Mouse (Mus musculus) granulocyte monocyte progenitor cell, adult 5-6 weeks (primary cell): ENCODE measurements around the gene Oas1a. TPM values are rescaled to one million over a fixed set of nuclear protein-coding genes. Genes with fewer than 3 reads are reported as not detected.
"Not testable (repeated sequence)": the region's sequence is repeated elsewhere in the genome, so short reads cannot be mapped to it uniquely, and the experiment has no call there.

Source experiments
- ATAC-seq: replicated peaks from 2 replicates; pipeline ENCODE4 v1.8.0; 2016; ENCODE audit warnings: mild to moderate bottlenecking, moderate TSS enrichment, inconsistent platforms; ENCODE audit not compliant: poor library complexity, severe bottlenecking
- total RNA-seq, 2 experiments: library from RNA; stranded (forward) in 1 of 2; stranded (reverse) in 1 of 2; fragments of 200-712, 200-1000 nt in 1 of 2; fragments of >200 nt in 1 of 2; fragmentation: Nextera tagmentation in 1 of 2; gene quantifications; 2 replicates each; pipeline ENCODE4 v1.2.3; 2014 to 2017

Oas1a gene
- total RNA-seq, 2 experiments from 2014 or later: 10.4 to 14.6 TPM

DNA sequence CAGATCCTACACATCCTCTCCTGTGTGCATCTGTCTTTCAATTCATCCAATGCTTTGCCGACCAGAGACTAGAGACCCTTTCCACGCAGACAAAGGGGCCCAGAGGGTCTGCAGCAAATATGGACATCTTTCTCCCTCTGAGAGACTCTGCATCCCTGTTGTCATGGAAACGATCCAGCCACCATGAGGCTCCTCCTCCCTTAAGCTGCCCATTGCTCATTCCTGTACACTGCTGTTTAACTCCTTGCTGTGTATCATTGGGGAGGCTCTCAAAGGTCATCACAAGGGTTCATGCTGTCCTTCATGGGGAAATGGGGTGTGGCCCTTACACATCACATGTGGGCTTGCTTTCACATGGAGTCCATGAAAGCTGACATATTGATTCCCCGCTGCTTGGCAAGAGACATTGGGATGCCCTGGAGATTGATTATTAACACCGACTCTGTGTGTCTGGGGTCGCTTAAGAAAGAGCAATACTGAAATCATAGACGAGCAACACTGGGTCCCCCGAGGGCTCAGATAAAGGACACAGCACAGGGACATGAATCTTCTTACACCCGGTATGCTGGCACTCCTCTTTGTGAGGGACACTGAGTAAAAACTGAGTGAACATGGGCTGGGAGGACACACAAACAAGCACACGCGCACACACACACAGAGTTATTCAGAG lies 12.0 kb downstream of the Oas1a start:
- no peak for ATAC-seq

DNA sequence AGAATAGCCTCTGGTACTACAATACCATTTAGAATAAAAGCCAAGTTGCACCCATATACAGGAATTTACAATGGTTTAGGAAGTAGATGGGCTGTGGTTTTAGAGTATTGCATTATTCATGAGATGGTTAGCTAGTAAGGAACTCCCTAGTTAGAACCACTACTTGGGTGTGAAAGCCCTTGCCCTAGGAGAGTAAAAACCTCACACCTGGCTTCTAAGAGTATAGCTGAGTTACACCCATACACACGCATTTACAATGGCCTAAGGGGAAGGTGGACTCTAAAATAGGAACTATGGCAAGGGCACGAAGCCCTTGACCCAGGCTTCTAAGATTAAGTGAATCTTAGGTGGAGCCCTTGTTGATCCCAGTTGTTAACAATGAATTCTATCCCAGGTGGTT lies 12.6 kb downstream of the Oas1a start:
- ATAC-seq: not testable (repeated sequence)

DNA sequence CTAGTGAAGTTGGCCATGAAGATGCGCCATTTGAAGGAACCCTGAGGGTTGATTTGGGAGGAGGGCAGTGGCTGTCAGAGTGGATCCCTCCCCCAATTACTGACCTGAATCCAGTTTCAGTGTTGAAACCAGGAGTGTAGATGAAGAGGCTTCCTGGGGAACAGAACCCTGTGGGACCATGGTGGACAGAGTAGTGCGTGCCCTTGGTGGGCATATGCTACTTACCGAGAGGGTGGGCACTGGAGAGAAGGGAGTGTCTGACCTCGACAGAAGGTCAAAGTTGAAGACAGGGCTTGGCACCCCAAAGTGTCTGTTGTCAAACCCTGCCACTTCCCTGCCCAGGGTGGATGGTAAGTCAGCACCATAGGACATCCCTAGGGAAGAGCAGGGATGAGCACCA lies 13.5 kb downstream of the Oas1a start:
- ATAC-seq: not testable (repeated sequence)

GRCm38 (mm10) chr5:120892243-120892660 lies 15.1 kb downstream of the Oas1a start:
- ATAC-seq: no peak

DNA sequence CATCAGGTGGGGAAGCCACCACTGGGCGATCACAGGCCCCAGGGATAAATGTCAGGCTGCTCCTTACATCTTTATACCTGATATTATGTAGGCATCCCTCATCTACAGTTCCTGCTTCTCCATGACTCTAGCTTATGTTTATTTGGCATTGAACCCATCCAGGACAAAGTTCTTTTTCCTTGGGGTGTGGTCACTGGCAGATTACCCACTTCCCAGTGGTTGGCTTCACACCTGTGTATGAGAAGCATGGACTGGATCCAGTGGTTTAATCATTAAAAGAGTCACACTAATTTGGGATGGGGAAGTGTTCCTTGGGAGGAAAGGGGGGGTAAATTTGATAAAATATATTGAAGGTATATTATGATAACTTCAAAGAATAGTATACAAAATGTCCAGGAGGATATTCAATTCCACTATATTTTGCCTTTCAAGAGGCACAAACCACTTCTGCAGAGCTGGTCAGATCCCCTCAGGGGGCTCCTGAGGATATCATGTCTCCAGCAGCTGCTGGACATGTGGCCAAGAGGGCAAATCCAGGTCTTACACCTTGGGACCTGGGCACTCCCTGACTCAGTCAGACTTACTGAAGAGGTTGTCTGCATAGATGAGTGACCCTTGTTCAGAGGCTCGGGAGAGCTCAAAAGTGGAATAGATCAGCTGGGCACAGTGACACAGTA lies 15.6 kb downstream of the Oas1a start:
- not testable (repeated sequence) for ATAC-seq

DNA sequence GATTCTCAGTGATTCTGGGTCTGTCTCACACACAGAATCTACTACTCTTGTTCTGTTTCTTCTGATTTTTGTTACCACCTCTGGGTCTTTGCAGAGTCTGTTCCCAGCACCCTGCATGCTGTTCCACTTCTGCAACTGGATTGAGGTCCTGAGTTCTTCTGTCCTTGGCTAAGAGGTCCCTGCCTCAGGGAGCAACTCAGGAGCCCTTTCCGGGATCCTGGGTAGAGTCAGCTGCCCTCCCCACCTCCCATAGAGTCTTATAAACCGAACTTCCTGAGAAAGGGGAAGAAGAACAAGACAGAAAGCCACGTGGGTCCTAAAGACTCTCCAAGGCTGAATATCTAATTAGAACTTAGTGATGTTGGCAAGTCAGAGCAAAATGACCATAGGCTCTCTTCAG lies 16.3 kb downstream of the Oas1a start:
- ATAC-seq: peak; percentile 25; the same call in 1 of the 2 replicates

DNA sequence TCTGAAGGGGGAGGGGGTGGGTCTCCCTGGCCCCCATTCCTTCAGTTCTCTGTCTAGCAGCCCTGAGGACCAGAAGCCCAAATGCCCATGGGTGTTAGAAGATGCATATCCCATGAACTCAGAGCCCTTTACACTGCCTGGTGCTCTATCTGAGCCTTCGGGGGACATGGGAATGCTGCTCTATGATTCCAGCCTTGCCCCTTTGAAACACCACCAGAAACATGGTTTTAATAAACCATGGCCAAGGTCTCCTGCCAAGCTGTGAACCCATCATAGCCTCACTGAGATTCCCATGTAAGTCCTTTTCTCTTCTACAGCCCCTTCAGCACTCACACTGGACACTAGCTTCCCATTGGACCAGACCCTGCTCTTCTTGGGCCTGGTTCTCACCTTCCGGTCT lies 17.3 kb downstream of the Oas1a start:
- no peak for ATAC-seq

- ATAC-seq: not testable (repeated sequence)
Measured at GRCm38 (mm10) chr5:120888294-120888815, 19.0 kb downstream of the Oas1a start.

GRCm38 (mm10) chr5:120887831-120888230 lies 19.5 kb downstream of the Oas1a start:
- ATAC-seq: no peak

DNA sequence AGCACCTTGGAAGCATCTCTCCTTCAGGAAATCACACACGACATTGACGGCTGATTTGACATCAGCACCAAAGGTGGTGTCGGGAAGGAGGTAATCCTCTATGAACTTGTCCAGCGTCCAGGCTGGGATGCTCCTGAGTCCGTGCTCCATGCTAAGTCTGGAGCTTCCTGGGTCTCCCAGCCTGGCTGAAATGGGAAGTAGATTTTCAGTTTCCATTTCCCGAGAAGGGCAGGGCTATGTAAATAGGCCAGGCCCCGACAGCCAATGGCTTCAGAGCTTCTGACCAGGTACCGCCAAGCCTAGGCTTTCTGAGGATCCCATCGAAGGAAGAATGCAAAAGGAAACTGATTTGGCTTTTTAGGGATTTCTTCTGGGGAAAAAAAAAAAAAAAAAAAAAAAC lies 19.9 kb downstream of the Oas1a start, which contains the start of gene Oas1g:
Oas1g (minus strand) TSS at position 201 of the 400 bp plus-strand sequence.
- peak; percentile 44 for ATAC-seq

- not testable (repeated sequence) for ATAC-seq
Measured at GRCm38 (mm10) chr5:120881681-120882080, 25.6 kb downstream of the Oas1a start.

DNA sequence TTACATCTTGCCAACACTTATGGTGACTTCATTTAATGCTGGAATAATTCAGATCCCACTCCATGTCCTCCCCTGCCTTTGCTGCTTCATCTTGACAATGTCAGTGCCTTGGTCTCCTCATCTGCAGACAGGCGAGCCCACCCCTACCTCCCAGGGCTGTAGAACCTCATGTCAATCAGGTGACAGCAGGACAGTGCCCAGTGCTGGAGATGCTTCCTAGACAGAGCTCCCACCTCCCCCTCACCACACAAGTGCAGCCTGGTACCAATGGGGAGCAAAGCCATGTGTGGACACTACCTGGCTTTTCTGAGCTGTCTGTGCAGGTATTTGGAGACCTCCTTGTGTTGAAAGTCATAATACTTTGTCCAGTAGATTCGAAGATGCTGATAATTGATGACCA lies 28.5 kb downstream of the Oas1a start:
- ATAC-seq: not testable (repeated sequence)

GRCm38 (mm10) chr5:120877407-120877806 lies 29.9 kb downstream of the Oas1a start:
- ATAC-seq: not testable (repeated sequence)

GRCm38 (mm10) chr5:120876839-120877238 lies 30.5 kb downstream of the Oas1a start:
- ATAC-seq: not testable (repeated sequence)

DNA sequence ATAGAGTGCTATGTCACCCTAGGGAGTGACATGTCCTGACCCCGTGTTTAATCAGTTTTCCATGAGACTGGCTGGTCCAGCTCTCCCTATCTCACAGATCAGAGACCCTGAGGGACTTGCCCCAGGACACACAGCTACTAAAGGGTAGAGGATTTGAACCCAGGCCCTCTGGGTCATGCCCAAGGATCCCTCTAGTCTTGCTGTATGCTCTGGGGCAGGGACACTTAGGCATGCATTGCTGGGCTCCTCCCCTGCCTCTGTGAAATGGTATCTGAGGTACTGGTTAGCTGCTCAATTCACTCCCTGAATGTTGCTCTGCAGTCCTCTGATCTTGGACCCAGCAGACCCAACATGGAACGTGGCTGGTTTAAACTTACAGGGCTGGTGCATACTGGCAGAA lies 35.9 kb downstream of the Oas1a start:
- ATAC-seq: no peak

GRCm38 (mm10) chr5:120870782-120871181 lies 36.5 kb downstream of the Oas1a start:
- ATAC-seq: no peak

DNA sequence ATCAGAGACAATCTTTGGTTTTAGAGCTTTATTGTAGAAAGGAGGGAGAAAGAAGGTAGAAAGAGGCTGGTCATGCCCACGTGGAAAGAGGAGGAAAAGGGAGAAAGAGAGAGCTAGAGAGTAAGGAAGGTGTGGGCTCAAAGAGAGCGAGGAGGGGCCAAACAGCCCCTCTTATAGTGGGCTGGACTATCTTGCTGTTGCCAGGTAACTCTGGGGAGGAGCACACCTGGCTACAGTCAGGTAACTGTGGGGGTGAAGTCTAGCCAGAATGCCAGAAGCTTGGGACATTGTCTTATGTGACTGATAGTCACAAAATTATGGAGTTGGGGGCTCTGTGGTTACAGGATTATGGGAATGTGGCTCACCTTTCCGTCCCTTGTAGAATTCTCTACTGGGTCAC lies 37.2 kb downstream of the Oas1a start:
- ATAC-seq: no peak

DNA sequence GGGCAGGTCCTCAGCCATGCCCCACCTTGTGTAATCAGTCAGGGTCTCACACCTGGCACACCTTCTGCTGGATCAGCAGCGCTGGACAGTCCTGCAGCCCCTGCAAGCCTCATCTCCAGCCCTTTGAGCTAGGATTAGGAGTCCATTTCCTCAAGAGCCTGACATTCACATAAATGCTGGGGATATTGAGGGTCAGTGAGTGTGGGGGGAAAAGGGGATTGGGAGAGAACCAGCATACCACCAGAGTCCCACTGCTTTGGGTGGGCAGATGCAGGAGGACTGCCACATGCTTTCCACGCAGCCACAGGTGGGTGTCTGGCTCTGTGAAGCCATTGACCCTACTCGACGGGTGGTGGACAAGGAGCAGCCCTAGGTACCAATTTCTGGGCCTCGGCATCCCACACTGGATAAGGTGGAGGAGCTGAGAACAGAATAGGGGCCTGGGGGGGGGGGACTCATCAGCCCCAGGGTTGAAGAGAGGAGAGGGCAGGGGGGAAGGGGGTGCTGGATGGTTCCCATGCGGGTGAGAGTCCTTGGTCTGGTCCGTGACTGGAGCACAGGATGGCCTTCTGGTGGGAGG lies 37.8 kb downstream of the Oas1a start:
- ATAC-seq: no peak

- peak; percentile 46; the same call in 1 of the 2 replicates for ATAC-seq
Measured at GRCm38 (mm10) chr5:120865336-120865860, 41.9 kb downstream of the Oas1a start.

DNA sequence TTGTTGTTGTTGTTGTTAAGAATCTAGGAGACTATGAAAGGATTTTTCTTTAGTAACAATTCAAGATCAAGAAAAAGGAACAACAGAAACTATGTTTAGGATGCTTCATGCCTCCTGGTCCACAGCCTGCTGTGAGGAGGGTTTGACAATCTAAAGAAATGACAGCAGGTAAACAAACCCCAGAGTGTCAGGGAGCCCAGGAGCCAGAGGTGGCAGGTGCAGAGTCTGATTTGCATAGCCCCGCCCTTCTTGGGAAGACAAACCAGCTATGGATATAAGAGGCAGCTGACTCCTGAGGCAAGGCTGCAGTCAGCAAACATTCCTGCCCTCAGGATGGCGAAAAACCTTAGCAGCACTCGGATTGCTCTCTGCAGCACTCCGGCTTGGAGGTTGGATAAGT lies 46.2 kb downstream of the Oas1a start, which contains the start of gene Oas1h:
Oas1h (plus strand) TSS at position 301 of the 400 bp plus-strand sequence.
- no peak for ATAC-seq

DNA sequence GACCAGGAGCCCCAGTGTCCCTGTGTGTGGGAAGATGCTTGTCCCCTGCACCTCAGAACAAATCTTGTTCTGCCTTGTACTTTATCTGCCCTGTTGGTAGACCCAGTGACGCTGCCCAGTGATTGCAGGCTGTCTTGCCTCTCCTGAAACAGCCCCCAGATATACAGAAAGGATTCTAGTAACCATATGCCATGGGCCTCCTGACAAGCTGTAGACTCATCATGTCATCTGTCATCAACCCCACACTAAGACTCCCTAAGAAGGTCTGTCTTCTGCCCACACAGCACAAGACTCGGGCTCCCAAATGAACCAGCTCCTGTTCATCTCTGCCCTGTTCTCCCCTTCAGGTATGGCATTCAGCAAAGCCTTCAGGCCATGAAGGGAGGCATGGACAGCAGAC lies 48.1 kb downstream of the Oas1a start:
- no peak for ATAC-seq
